Mouse (Mus musculus): Measurements from ENCODE around the gene Plcxd2.

The Plcxd2 gene

DNA sequence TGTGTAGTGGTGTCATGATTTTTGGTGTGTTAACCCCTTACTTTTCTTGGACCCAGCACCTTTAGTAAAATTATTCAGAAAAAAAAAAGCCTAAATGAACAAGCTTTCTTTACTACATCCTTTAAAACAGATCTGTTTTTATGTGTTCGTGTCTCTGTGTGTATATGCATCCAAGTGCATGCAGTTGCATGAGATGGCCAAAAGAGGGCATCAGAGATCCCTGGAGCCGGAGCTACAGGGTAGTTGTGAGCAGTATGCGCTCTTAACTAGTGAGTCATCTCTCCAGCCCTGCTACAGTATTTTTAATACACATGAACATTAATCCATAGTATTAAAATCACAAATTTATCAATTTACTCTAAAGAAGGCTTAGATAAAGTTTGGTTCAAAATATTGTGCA, 70.6 kb downstream of the Plcxd2 start:
- 97% methylated on average over 3 of the region's 3 CpGs for WGBS

DNA sequence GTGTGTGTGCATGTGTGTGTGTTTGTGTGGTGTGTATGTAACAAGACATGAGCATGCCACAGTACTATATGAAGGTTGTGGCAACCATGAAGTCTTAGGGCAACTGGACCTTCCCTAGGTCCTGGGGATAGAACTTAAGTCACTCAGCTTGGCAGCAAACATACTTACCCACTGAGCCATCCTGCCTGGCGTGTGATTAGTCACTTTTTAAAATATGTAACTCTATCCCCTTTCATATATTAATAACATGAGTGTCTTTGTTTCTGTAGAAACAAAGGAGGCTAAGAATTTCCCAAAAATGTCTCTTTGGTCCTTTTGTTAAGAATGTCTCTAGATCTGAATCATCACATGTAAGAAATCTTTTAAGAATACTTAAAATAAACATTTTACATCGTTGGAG, 72.6 kb downstream of the Plcxd2 start:
- 45% methylated on average over 2 of the region's 2 CpGs for WGBS

DNA sequence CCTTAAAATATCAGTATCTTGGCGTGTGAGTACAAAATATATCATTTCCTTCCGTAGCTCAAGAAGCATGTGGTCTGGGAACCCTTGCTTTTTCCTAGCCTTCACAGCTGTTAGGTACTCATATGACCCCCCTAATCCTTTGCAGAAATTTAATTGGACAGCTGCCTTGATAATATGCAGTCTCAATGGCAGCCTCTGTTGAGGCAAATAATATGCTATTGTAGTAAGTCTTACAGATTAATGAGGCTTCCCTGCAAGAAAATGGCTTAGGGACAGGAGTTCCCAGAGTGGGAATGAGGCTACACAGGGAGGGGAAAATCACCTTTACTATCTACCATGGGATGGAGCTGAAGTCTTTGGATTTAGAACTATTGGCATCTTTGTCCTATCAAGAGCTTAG, 73.5 kb downstream of the Plcxd2 start:
- 58% methylated on average over 2 of the region's 2 CpGs for WGBS

DNA sequence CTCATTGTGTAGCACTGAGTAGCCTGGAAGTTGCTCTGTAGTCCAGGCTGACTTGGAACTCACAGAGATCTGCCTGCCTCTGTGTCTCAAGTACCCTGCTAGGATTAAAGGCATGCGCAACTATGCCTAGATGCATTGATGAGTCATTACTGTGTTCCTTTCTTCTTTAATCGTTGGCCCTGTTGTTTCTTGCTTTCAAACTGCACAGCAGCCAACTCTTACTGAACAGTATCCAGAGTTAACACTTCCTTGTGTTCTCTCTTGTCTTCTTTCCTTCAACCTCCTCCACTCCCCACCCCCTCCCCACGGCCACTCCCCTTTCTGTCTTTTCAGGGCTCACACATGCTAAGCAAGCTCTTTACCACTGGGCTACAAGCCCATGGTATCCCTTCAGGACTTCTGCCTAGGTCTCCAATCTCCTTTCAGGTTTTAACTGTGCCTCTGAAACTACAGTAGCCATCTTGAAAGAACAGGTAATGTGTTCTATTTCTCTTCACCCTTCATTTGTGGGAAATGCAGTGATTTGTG, 74.0 kb downstream of the Plcxd2 start:
- WGBS = 36% methylated on average over 3 of the region's 3 CpGs

DNA sequence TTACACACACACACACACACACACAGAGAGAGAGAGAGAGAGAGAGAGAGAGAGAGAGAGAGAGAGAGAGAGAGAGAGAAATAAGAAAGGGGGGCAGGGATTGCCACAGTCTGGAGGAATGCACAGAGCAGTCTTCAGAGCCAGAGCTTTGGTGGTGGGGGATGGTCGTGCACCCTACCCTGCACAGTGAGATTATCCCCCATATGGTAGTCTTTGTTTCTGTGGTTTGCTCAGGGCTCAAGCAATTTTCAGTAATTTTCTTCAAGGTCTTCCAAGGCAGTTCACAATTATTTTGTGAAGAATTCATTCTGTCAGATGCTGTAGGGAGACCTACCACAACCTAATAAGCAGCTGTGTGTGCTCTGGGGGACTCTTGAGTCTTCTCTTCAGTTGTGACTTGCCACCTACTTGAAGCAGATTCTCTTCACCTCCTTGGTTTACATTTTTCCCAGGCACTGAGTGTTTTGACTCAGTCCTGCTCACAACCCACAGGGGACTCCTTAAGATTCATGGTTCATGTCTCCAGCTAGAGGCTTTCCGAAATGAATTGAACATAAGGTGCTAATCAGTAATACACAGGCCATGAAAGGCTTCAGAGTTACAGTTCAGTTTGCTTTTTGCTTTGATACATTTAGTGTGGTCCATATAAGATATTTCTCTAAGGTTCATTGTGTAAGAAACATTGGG, 75.2 kb downstream of the Plcxd2 start:
- WGBS = 67% methylated on average over 2 of the region's 2 CpGs

DNA sequence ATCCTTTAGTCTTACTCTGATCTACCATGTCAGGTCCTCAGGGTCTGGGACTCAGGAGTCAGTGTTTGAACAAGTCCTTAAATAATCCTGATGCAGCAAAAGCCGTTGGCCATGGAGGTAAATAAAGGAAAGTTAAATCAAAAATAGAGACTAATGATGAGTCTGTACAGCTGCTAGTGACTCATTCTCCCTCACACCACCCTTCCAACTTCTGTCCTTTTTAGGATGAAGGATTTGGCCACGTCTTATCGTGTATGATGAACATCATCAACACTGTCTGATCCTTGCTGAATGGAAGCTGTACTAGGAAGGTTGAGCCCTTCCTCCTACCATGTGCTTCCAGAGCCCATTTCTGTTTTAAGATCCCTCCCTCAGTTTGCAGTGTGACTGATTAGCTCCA, 79.7 kb downstream of the Plcxd2 start:
- 68% methylated on average over 3 of the region's 3 CpGs for WGBS

DNA sequence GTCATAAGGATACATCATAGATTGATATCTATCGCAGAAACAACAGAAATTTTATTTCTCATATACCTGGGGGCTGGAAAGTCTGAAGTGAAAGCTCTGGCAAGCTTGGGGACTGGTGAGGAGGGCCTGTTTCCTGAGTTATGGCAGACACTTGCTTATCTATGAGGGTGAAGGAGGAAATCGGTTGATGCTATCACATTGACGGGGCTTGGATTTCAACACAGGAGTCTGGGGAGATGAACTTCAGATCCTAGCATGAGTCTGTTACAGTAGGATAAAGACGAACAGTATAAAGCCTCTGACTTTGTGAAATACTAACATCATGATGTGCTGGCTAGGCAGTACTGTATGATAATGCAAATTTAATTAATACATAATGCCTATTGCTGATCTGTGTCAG, 81.9 kb downstream of the Plcxd2 start:
- 74% methylated on average over 4 of the region's 4 CpGs for WGBS

DNA sequence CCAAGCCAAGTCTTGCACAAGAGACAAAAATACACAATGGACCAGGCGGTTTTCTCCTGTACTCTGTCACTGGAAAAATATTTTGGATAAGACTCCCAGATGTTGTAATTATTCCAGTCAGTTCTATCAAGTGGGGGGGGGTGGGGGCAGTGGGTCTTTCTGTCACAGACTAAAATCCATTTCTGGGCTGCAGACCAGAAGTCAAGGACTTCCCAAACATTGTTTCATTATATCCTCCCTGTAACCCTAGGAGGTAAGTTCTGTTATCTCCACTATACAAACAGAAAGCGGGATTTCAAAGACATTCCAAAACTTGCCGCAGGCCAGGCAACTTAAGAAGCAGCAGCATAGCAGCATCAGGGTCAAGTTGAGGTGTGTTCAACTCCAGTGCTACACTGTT, 82.4 kb downstream of the Plcxd2 start:
- 78% methylated on average over 3 of the region's 3 CpGs for WGBS

DNA sequence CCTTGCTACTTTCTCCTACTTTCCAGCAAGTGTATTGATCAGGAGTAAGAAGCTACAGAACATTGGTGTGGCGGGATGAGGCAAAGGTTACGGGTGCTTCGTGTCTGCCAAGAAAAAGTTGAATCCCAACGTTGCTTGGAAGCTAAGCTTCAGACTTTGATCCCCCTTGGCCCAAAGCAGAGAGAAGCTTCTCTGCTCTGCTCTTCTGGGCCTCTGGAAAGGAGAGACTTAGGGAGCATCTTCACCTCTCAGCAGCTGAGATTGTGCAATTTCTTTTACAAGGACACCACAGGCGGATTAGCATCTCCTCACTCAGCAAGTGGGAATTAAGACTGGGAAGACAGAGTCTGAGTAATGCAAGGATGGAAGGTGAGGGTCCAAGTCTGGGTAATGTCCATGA, 83.1 kb downstream of the Plcxd2 start:
- 86% methylated on average over 5 of the region's 5 CpGs for WGBS

DNA sequence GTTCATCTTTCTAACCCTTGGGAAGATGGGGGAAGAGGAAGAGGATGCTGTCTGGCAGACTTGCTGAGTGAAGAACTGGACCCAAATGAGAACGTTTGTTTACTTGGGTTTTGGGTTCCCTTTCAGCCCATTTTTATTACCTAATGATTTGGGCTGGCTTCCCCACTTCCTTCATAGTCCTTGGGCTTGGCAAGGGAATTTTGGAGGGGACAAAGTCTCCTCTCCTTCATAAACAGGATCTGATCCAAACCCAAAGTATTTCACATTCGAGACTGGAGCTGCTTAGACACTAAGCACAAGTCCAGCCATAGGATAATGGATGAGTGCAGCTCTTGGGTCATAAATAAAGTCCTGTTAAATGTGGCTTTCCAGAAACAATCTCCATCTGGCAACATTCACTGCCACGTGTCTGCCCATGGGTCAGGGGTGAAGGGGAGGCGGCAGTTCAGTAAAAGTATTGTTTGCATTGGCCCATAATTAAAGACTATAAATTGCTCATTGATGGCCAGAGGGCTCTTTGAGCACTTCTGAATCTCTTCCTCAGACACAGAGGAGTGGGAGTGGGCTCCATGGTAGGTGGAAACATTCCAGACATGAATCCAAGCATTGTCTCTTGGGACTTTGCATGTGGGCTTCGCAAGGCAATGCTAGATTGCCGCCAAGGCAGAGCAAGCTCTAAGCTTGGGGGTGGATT, 86.1 kb downstream of the Plcxd2 start:
- 70% methylated on average over 6 of the region's 6 CpGs for WGBS

DNA sequence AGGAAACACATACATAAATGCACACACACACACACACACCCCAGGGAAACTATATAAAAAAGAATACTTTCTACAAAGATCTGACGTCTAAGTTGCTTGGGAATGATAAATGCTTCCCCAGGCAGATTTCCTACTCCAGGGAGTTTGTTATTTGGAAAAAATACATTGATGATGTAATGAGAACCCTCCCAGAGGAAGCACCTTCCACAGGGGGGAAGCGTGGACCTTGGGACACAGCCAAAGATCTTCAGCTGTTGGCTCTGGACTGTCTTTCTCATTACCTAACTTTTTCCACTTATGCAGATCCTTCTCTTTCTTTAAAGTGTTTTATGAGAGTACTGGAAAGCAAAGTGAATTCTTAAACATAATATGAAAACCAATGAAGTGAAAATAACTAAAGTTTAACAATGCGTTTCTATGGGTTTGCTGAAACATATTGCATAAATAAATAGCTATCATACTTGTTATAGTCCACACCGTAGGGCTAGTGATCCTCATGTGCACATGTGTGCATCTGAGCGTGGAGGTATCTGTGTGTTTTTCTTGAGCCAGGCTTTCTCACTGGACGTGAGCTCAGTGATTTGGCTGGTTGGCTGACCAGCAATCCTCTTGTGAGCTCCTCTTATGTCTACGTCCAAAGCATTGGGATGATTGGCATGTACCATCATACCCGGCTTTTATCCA, 87.3 kb downstream of the Plcxd2 start:
- 79% methylated on average over 8 of the region's 8 CpGs for WGBS

DNA sequence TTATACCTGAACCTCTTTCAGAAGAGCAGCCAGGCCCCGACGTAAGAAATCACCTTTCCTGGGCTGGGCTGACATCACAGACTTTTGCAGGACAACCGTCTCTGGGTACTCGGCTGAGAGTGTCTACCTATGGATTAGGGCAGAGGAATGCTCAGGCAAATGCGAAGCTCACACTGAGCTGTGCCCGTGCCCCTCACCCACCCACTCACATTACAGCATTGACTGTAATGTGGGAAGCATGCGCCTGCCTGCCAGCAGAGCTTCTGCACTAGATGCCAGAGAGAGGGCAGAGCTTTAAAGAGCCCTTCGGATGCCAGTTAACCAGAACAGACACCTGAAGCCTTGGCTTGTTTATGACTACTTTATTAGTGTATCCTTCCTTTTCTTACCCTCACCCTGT, 90.4 kb downstream of the Plcxd2 start:
- 50% methylated on average over 8 of the region's 8 CpGs for WGBS
